Mouse (Mus musculus) C2C12 (cell line): ENCODE results near the gene Gm10337. TPM values are rescaled to one million over a fixed set of nuclear protein-coding genes. Genes with fewer than 3 reads are reported as not detected.

ENCODE experiments used
- H3K27me3 ChIP-seq: one replicate; pipeline ENCODE4 v1.6.1; 2011; ENCODE audit not compliant: control insufficient read depth, insufficient read depth, insufficient read length
- H3K36me3 ChIP-seq: one replicate; pipeline ENCODE4 v1.6.1; 2011; ENCODE audit not compliant: control insufficient read depth, insufficient read depth
- H3K4me3 ChIP-seq: one replicate; pipeline ENCODE4 v1.5.1; 2011; ENCODE audit warnings: mild to moderate bottlenecking, control low read depth; ENCODE audit not compliant: poor library complexity, insufficient read depth, severe bottlenecking
- H3K79me2 ChIP-seq: one replicate; pipeline ENCODE4 v1.6.1; 2011; ENCODE audit not compliant: control insufficient read depth, insufficient read depth
- H3K79me3 ChIP-seq: one replicate; pipeline ENCODE4 v1.6.1; 2011; ENCODE audit warnings: low read depth, control low read depth
- H3ac ChIP-seq: one replicate; pipeline ENCODE3; 2011; ENCODE audit warnings: low read depth; ENCODE audit not compliant: control insufficient read depth, insufficient read length
- CEBPB ChIP-seq: IDR thresholded peaks from one replicate; pipeline ENCODE4 v1.6.1; 2011; ENCODE audit warnings: low read depth, mild to moderate bottlenecking, control low read depth, moderate library complexity
- CTCF ChIP-seq: IDR thresholded peaks from one replicate; pipeline ENCODE4 v1.5.1; 2011; ENCODE audit not compliant: control insufficient read depth, insufficient read depth, insufficient read length
- FOSL1 ChIP-seq: IDR thresholded peaks from one replicate; pipeline ENCODE4 v1.8.0; 2011; ENCODE audit warnings: mild to moderate bottlenecking, low read length; ENCODE audit not compliant: poor library complexity, insufficient read depth, severe bottlenecking
- MAX ChIP-seq: IDR thresholded peaks from one replicate; pipeline ENCODE4 v1.6.1; 2011; ENCODE audit warnings: mild to moderate bottlenecking, control low read depth
- MYOD1 ChIP-seq: IDR thresholded peaks from one replicate; pipeline ENCODE4 v1.6.1; 2011; ENCODE audit warnings: low read depth; ENCODE audit not compliant: control insufficient read depth, insufficient read length
- MYOG ChIP-seq: IDR thresholded peaks from one replicate; pipeline ENCODE4 v1.6.1; 2011; ENCODE audit not compliant: control insufficient read depth, insufficient read length; ENCODE audit errors: extremely low read depth
- USF1 ChIP-seq: IDR thresholded peaks from one replicate; pipeline ENCODE4 v1.6.1; 2011; ENCODE audit warnings: low read depth, mild to moderate bottlenecking, control low read depth, moderate library complexity
- polyA plus RNA-seq: library from polyadenylated mRNA; unstranded; fragments of >200 nt; fragmentation: generic; extraction: Trizol; gene quantifications from one replicate; pipeline ENCODE4 v1.2.1, GENCODE M21; 2012; ENCODE audit warnings: missing spikeins

Gm10337 gene
- polyA plus RNA-seq, 1 experiment = not detected

- peaks cover 47% of the 10 kb centered on the region for H3K79me2 ChIP-seq
- TF ChIP-seq MAX (peak; percentile 96), CTCF (peak; percentile 93), CEBPB (no peak)
- H3ac ChIP-seq = peak within 1 kb of the TSS; percentile 81
- H3K36me3 ChIP-seq = peaks cover 66% of the 10 kb centered on the region
- H3K27me3 ChIP-seq = no peaks in the 10 kb centered on the region
- H3K79me3 ChIP-seq = peaks cover 43% of the 10 kb centered on the region
- H3K4me3 ChIP-seq = peak within 1 kb of the TSS; percentile 98
Measured at GRCm38 (mm10) chr15:102470183-102470604, 33.3 kb upstream of the Gm10337 start, which contains the start of gene Pcbp2. Gene Pcbp2, plus strand, starts transcription at chr15:102470539.

GRCm38 (mm10) chr15:102470605-102471294, 32.8 kb upstream of the Gm10337 start:
- Histone ChIP-seq H3K36me3 (peaks cover 66% of the 10 kb centered on the region), H3ac (peak overlapping the region; percentile 81), H3K79me3 (peaks cover 48% of the 10 kb centered on the region), H3K27me3 (no peaks in the 10 kb centered on the region), H3K4me3 (peak overlapping the region; percentile 98), H3K79me2 (peaks cover 53% of the 10 kb centered on the region)
- TF ChIP-seq MYOD1 (no peak), FOSL1 (no peak), CTCF (peak; percentile 63), CEBPB (no peak), USF1 (no peak)

GRCm38 (mm10) chr15:102471295-102471645, 32.3 kb upstream of the Gm10337 start:
- Histone ChIP-seq H3K79me3 (peaks cover 54% of the 10 kb centered on the region), H3K36me3 (peaks cover 66% of the 10 kb centered on the region), H3K27me3 (no peaks in the 10 kb centered on the region), H3ac (peak overlapping the region; percentile 81), H3K4me3 (peak overlapping the region; percentile 98), H3K79me2 (peaks cover 58% of the 10 kb centered on the region)
- TF ChIP-seq MAX = no peak
- no peak for TF ChIP-seq CTCF
- TF ChIP-seq FOSL1 = no peak
- no peak for TF ChIP-seq MYOG
- TF ChIP-seq USF1 = no peak
- TF ChIP-seq MYOD1 = no peak
- no peak for TF ChIP-seq CEBPB

- H3ac ChIP-seq = peak overlapping the region; percentile 81
- H3K27me3 ChIP-seq = no peaks in the 10 kb centered on the region
- H3K79me3 ChIP-seq = peaks cover 58% of the 10 kb centered on the region
- H3K36me3 ChIP-seq = peaks cover 67% of the 10 kb centered on the region
- H3K79me2 ChIP-seq = peaks cover 63% of the 10 kb centered on the region
- H3K4me3 ChIP-seq = peak overlapping the region; percentile 98
- TF ChIP-seq USF1 (no peak), MYOG (no peak), CTCF (no peak), FOSL1 (no peak), MAX (no peak), MYOD1 (no peak), CEBPB (no peak)
Measured at GRCm38 (mm10) chr15:102471727-102472126, 31.8 kb upstream of the Gm10337 start.

GRCm38 (mm10) chr15:102473246-102473645, 30.3 kb upstream of the Gm10337 start:
- Histone ChIP-seq H3K79me3 (peaks cover 69% of the 10 kb centered on the region), H3K36me3 (peaks cover 78% of the 10 kb centered on the region), H3K27me3 (no peaks in the 10 kb centered on the region), H3K79me2 (peaks cover 78% of the 10 kb centered on the region), H3K4me3 (no peak overlapping the region), H3ac (no peak overlapping the region)
- no peak for TF ChIP-seq USF1
- TF ChIP-seq FOSL1 = no peak
- no peak for TF ChIP-seq CEBPB
- TF ChIP-seq CTCF = no peak
- TF ChIP-seq MYOD1 = no peak
- TF ChIP-seq MYOG = no peak
- TF ChIP-seq MAX = no peak

- Histone ChIP-seq H3K36me3 (peaks cover 79% of the 10 kb centered on the region), H3K27me3 (no peaks in the 10 kb centered on the region)
- TF ChIP-seq CTCF (no peak), USF1 (no peak), CEBPB (no peak), FOSL1 (no peak), MYOG (no peak), MAX (no peak)
Measured at GRCm38 (mm10) chr15:102474520-102474919, 29.0 kb upstream of the Gm10337 start.

More at GRCm38 (mm10) chr15:102474520-102474919, 29.0 kb upstream of the Gm10337 start:
- Histone ChIP-seq H3ac (no peak overlapping the region), H3K4me3 (no peak overlapping the region), H3K79me2 (peaks cover 91% of the 10 kb centered on the region), H3K79me3 (peaks cover 78% of the 10 kb centered on the region)
